Mouse (Mus musculus) spleen, adult 2 months (tissue): ENCODE results near the gene Cope. TPM values are rescaled to one million over a fixed set of nuclear protein-coding genes. Genes with fewer than 3 reads are reported as not detected.

Experiments used
- DNase-seq, 2 experiments: peaks; one replicate each; pipeline versions ENCODE4 v3.0.0 to v3.0.0-alpha.2; 2012 to 2021; ENCODE audit warnings: low spot score in 2 of 2, low read depth in 1 of 2
- H3K27ac ChIP-seq: fragments of 200-500 bp; 2 replicates; pipeline ENCODE4 v1.5.1; 2012; ENCODE audit warnings: low read length, inconsistent platforms; ENCODE audit not compliant: insufficient read depth
- H3K27me3 ChIP-seq: fragments of 200-500 bp; 2 replicates; pipeline ENCODE4 v1.6.1; 2012; ENCODE audit warnings: mild to moderate bottlenecking, moderate library complexity, low read length, inconsistent platforms; ENCODE audit not compliant: control insufficient read depth, insufficient read depth
- H3K36me3 ChIP-seq: fragments of 200-500 bp; 2 replicates; pipeline ENCODE4 v1.6.1; 2012; ENCODE audit warnings: mild to moderate bottlenecking, low read length, inconsistent platforms; ENCODE audit not compliant: control insufficient read depth, insufficient read depth
- H3K4me1 ChIP-seq: fragments of 200-500 bp; 2 replicates; pipeline ENCODE4 v1.6.1; 2011; ENCODE audit warnings: inconsistent platforms; ENCODE audit not compliant: control insufficient read depth, insufficient read depth, insufficient read length
- H3K4me3 ChIP-seq: fragments of 200-500 bp; 2 replicates; pipeline ENCODE4 v1.5.1; 2011; ENCODE audit warnings: mild to moderate bottlenecking, inconsistent platforms; ENCODE audit not compliant: insufficient read depth, insufficient read length; ENCODE audit errors: extremely low read depth
- CTCF ChIP-seq: fragments of 200-500 bp; IDR thresholded peaks from 2 replicates; pipeline ENCODE4 v1.5.1; 2011; ENCODE audit warnings: mild to moderate bottlenecking, inconsistent platforms; ENCODE audit not compliant: insufficient read depth, insufficient read length, insufficient replicate concordance; ENCODE audit errors: extremely low read depth
- POLR2A ChIP-seq: fragments of 200-500 bp; IDR thresholded peaks from 2 replicates; pipeline ENCODE4 v1.6.1; 2011; ENCODE audit warnings: low read depth, low read length, inconsistent platforms
- WGBS: fragments of 180-500 bp; shearing (Covaris S2); methylation state at CpG from one replicate; pipeline ENCODE4 v1.1.7; 2018; 5-methylcytosine and 5-hydroxymethylcytosine counted together
- polyA plus RNA-seq: library from polyadenylated mRNA; depleted of rRNA; stranded (reverse); fragments of >200 nt; gene quantifications from 2 replicates; pipeline ENCODE4 v1.2.3, GENCODE M21; 2012

Cope gene
- polyA plus RNA-seq, 1 experiment: 200 TPM

DNA sequence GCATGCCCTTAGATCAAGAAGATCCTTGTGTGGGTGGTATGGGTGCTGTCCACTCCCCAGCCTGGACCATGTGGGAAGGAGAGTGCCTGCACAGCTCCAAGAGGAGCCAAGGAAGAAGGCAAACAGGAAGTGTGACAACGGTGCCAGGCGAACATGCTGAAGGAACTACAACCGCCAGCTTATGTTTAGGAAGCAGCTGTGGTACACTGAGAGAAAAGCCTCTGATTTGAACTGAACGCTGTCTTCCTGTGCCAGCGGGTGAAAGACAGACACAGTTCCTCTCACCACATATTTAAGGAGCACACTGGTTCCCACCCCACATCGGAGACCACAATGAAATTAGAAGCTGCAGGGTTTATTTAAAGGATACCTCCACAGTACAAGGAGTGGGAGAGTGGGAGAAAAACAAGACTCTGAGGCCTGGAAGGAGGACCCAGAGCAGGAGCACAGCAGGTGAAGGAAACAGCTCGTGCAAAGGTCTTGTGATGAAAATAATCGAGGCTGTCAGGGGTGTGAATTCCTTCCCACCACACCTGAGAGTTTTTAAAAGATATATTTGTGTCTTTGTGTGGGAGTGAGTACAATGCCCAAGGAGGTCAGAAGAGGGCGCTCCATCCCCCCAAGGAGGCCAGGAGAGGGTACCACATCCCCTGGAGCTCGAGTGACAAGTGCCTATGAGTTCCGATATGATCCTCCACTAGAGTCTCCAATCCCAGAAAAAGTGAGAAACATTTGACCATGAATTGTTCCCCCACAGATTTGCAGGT is 33.3 kb upstream of the Cope start:
- Histone ChIP-seq H3K27ac (no peak overlapping the region), H3K4me3 (no peak overlapping the region), H3K27me3 (no peaks in the 10 kb centered on the region), H3K4me1 (no peaks in the 10 kb centered on the region), H3K36me3 (peaks cover under 1% of the 10 kb centered on the region; the same call in 1 of the 2 replicates)
- WGBS: 8% methylated on average over 11 of the region's 11 CpGs
- no peak for DNase-seq
- TF ChIP-seq CTCF: no peak
- no peak for TF ChIP-seq POLR2A

DNA sequence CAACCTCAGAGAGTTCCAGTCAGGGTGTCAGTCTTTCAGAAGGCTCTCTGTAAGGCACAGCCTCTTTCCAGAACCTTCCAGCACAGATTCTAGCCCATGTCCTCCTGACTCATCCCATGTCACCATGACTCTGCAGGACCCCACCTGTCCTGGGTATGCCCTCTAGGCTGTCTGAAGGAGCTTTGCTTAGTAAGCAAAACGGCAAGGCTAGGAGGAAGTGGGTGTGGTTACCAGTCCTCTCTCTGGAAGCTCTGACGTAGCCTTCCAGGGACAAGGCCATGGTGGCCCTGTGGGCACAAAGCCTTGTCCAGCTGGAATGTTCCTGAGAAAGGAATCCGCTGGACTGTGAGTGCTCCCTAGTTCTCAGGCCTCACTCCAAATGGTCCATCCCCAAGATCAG is 29.4 kb upstream of the Cope start:
- H3K27me3 ChIP-seq: no peaks in the 10 kb centered on the region
- H3K27ac ChIP-seq: no peak overlapping the region
- no peak for DNase-seq
- 29% methylated on average over 3 of the region's 3 CpGs for WGBS
- no peak for TF ChIP-seq POLR2A
- no peak for TF ChIP-seq CTCF
- no peaks in the 10 kb centered on the region for H3K4me1 ChIP-seq
- H3K36me3 ChIP-seq: no peaks in the 10 kb centered on the region
- H3K4me3 ChIP-seq: no peak overlapping the region

DNA sequence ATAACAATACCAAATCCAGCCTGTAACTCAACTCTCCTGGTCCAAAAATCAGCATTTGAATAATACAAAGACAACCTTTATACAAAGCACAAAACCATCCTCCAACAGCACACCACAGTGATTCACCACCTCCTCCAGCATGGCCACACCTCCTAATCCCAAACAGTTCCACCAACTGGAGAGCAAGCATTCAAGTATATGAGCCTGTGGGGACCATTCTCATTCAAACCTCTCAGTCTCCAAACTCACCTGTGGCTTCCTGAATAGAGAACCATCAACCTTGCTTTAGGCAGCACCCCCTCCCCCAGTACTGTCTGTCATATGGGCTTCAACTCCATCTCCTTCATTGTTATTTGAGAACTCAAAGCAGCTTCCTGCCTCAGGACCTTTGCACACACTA is 28.0 kb upstream of the Cope start:
- H3K27me3 ChIP-seq: no peaks in the 10 kb centered on the region
- H3K4me3 ChIP-seq: no peak overlapping the region
- H3K36me3 ChIP-seq: no peaks in the 10 kb centered on the region
- no peaks in the 10 kb centered on the region for H3K4me1 ChIP-seq
- TF ChIP-seq CTCF (no peak), POLR2A (no peak)
- no peak overlapping the region for H3K27ac ChIP-seq
- no peak for DNase-seq

DNA sequence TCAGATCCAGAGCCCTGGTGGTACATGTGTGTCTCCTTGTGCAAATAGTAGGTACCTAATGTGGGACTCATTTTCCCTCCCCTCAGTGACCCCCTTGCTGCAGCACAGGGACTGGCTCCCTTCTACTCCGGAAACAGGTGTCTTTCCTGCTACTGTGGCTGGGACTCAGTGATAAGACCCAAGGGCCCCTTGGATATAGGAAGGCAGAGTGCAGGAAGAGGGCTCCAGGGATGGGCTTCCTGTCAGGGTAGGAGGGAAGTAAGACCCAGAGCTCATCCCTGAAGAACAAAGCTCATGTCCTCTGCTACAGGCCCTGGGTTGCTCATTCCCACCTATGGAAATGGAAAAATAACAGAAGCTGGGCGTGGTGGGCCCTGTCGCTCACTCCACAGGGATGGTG is 25.8 kb upstream of the Cope start:
- no peaks in the 10 kb centered on the region for H3K27me3 ChIP-seq
- H3K36me3 ChIP-seq: no peaks in the 10 kb centered on the region
- no peak overlapping the region for H3K4me3 ChIP-seq
- no peak overlapping the region for H3K27ac ChIP-seq
- TF ChIP-seq POLR2A: no peak
- TF ChIP-seq CTCF: no peak
- no peak for DNase-seq
- WGBS: 62% methylated on average over 3 of the region's 3 CpGs
- H3K4me1 ChIP-seq: no peaks in the 10 kb centered on the region

DNA sequence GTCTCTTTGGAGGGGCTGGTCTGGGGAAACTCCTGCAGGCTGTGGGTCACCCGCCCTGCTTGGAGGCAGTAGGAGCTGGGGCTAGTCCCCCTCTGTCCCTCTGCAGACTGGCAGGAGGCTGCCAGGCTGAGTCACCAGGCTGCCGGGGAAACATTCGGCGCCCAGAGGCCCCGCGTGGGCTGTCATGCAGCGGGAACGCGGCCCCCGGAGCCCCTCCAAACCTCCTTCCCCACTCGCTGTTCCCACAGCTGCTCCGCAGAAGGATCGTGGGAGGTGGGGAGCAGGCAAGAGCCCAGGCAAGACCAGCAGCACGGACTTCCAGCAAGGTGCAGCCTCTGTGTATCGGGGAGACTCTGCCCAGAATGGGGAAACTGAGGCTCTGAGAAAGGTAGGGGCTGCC is 24.1 kb upstream of the Cope start:
- 26% methylated on average over 15 of the region's 15 CpGs for WGBS
- no peaks in the 10 kb centered on the region for H3K27me3 ChIP-seq
- no peak overlapping the region for H3K4me3 ChIP-seq
- H3K4me1 ChIP-seq: peaks cover 3% of the 10 kb centered on the region; the same call in 1 of the 2 replicates
- H3K27ac ChIP-seq: no peak overlapping the region
- no peak for DNase-seq
- TF ChIP-seq POLR2A (no peak), CTCF (no peak)
- no peaks in the 10 kb centered on the region for H3K36me3 ChIP-seq

DNA sequence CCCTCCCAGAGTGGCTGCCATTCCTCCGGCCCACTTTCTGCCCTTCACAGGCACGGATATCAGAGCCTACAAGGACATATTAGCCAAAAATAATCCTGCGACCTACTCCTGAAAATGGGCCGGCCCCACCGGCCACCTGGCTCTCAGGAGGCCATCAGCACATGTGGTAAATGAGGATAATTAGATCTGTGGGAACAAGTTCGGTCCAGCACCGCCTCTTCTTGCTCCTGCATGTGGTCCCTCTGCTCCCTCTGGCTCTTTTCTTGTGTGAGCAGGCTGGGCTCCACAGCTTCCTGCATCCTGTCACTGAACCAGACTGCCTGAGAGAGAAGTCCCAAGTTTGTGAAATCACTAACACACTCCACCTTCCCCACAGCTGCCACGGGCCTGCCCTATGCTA is 23.1 kb upstream of the Cope start:
- no peak for TF ChIP-seq POLR2A
- no peak for TF ChIP-seq CTCF
- Histone ChIP-seq H3K36me3 (no peaks in the 10 kb centered on the region), H3K4me3 (no peak overlapping the region), H3K27ac (no peak overlapping the region), H3K27me3 (no peaks in the 10 kb centered on the region), H3K4me1 (peaks cover 5% of the 10 kb centered on the region; the same call in 1 of the 2 replicates)
- no peak for DNase-seq
- 49% methylated on average over 8 of the region's 8 CpGs for WGBS

DNA sequence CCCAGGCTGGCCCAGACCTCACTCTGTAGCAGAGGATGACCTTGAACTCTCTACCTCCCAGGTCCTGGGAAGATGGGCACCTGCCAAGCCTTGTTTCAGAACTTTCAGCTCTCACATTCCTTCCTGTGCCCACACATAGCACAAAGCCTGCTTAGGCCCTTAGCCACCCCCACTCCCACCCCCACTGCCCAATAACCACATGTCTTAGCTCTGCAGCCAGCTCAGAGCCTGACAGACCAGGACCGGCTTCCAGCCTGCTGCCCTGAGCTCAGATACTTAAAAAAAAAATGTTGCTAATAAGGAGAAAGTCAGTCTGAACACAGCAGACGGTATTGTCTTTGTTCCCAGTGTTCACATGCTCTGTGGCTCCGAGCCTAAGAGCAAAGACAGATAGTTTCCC is 21.3 kb upstream of the Cope start:
- peaks cover 5% of the 10 kb centered on the region; the same call in 1 of the 2 replicates for H3K4me1 ChIP-seq
- 0 out of 2 replicates have a peak, but pooled peaks cover 1% of the 10 kb centered on the region for H3K36me3 ChIP-seq
- no peak overlapping the region for H3K27ac ChIP-seq
- no peak overlapping the region for H3K4me3 ChIP-seq
- DNase-seq: no peak
- TF ChIP-seq CTCF: no peak
- no peak for TF ChIP-seq POLR2A
- WGBS: 80% methylated on average over 3 of the region's 3 CpGs
- no peaks in the 10 kb centered on the region for H3K27me3 ChIP-seq
